Mouse (Mus musculus) CH12.LX (cell line): ENCODE measurements around the gene Gm4969. TPM values are rescaled to one million over a fixed set of nuclear protein-coding genes. Genes with fewer than 3 reads are reported as not detected.

Source experiments
- DNase-seq: peaks from one replicate; pipeline ENCODE4 v3.0.0-alpha.2; 2013; ENCODE audit errors: extremely low read depth
- H3K27ac ChIP-seq: 2 replicates; pipeline ENCODE4 v1.5.1; 2012; ENCODE audit warnings: low read depth, mild to moderate bottlenecking, control low read depth, moderate library complexity; ENCODE audit not compliant: insufficient read depth
- H3K27me3 ChIP-seq: replicated peaks from 2 replicates; pipeline ENCODE3; 2012; ENCODE audit warnings: inconsistent platforms
- H3K36me3 ChIP-seq, 2 experiments: replicated peaks in 1 of 2; 2 replicates each; pipeline versions ENCODE3 to v1.6.1; 2012; ENCODE audit warnings: inconsistent platforms in 1 of 2, low read length in 1 of 2, mild to moderate bottlenecking in 1 of 2, mixed read lengths in 1 of 2, moderate library complexity in 1 of 2; ENCODE audit not compliant: control insufficient read depth in 1 of 2, insufficient read depth in 1 of 2
- H3K4me1 ChIP-seq, 2 experiments: 2 replicates each; pipeline ENCODE4 v1.6.1; 2012; ENCODE audit warnings: inconsistent platforms in 1 of 2, moderate library complexity in 1 of 2; ENCODE audit not compliant: insufficient read depth in 2 of 2, control insufficient read depth in 1 of 2
- H3K4me2 ChIP-seq: 2 replicates; pipeline ENCODE4 v1.6.1; 2012; ENCODE audit warnings: low read depth, mild to moderate bottlenecking, control low read depth; ENCODE audit not compliant: poor library complexity, insufficient read depth, severe bottlenecking
- H3K4me3 ChIP-seq, 3 experiments: fragments of 150-350 bp in 1 of 3; sonication (generic) in 1 of 3; replicated peaks in 1 of 3; 2 replicates each; pipeline versions ENCODE3 to v1.5.1; 2011 to 2012; ENCODE audit warnings: low read depth in 2 of 3, low read length in 2 of 3, mild to moderate bottlenecking in 2 of 3, moderate library complexity in 2 of 3, control low read depth in 1 of 3, improper control_type of control experiment in 1 of 3, inconsistent platforms in 1 of 3, mixed read lengths in 1 of 3; ENCODE audit not compliant: poor library complexity in 1 of 3
- H3K79me2 ChIP-seq: replicated peaks from 2 replicates; pipeline ENCODE4 v1.6.1; 2012; ENCODE audit warnings: mild to moderate bottlenecking, moderate library complexity; ENCODE audit not compliant: control insufficient read depth, poor library complexity, insufficient read depth, severe bottlenecking; ENCODE audit errors: extremely low read depth
- H3K9ac ChIP-seq: 2 replicates; pipeline ENCODE4 v1.6.1; 2012; ENCODE audit warnings: low read depth, mild to moderate bottlenecking, control low read depth, moderate library complexity; ENCODE audit not compliant: insufficient read depth
- H3K9me3 ChIP-seq: replicated peaks from 2 replicates; pipeline ENCODE3; 2012; ENCODE audit warnings: low read length, inconsistent platforms, mixed read lengths
- BHLHE40 ChIP-seq: IDR thresholded peaks from 2 replicates; pipeline ENCODE4 v1.6.1; 2011; ENCODE audit warnings: mild to moderate bottlenecking, low read depth, low read length, improper control_type of control experiment
- CHD1 ChIP-seq: IDR thresholded peaks from 2 replicates; pipeline ENCODE4 v1.6.1; 2012; ENCODE audit warnings: low read depth, low read length, improper control_type of control experiment, inconsistent platforms
- CHD2 ChIP-seq: IDR thresholded peaks from 2 replicates; pipeline ENCODE4 v1.6.1; 2011; ENCODE audit warnings: low read length, improper control_type of control experiment
- CTCF ChIP-seq, 2 experiments: IDR thresholded peaks in 1 of 2; conservative IDR thresholded peaks in 1 of 2; 2 replicates each; pipeline ENCODE4 v1.5.1; 2011 to 2012; ENCODE audit warnings: low read depth in 2 of 2, low read length in 2 of 2, improper control_type of control experiment in 1 of 2, inconsistent platforms in 1 of 2, mild to moderate bottlenecking in 1 of 2, moderate library complexity in 1 of 2
- E2F4 ChIP-seq: IDR thresholded peaks from 2 replicates; pipeline ENCODE4 v1.6.1; 2011; ENCODE audit warnings: low read depth, low read length, improper control_type of control experiment; ENCODE audit not compliant: insufficient replicate concordance
- ELF1 ChIP-seq: IDR thresholded peaks from 2 replicates; pipeline ENCODE4 v1.6.1; 2014; ENCODE audit warnings: low read depth, mild to moderate bottlenecking, inconsistent platforms, low read length, improper control_type of control experiment
- EP300 ChIP-seq: IDR thresholded peaks from 2 replicates; pipeline ENCODE4 v1.6.1; 2011; ENCODE audit warnings: low read length, improper control_type of control experiment
- ETS1 ChIP-seq: conservative IDR thresholded peaks from 2 replicates; pipeline ENCODE4 v1.6.1; 2012; ENCODE audit warnings: low read depth, mild to moderate bottlenecking, inconsistent platforms, low read length, improper control_type of control experiment, moderate library complexity
- GABPA ChIP-seq: IDR thresholded peaks from 2 replicates; pipeline ENCODE4 v1.6.1; 2012; ENCODE audit warnings: low read depth, low read length, improper control_type of control experiment, inconsistent platforms; ENCODE audit not compliant: insufficient replicate concordance
- HCFC1 ChIP-seq: IDR thresholded peaks from 2 replicates; pipeline ENCODE4 v1.6.1; 2012; ENCODE audit warnings: low read depth, mild to moderate bottlenecking, inconsistent platforms, low read length, improper control_type of control experiment
- IRF4 ChIP-seq: IDR thresholded peaks from 2 replicates; pipeline ENCODE4 v1.6.1; 2014; ENCODE audit warnings: low read depth, mild to moderate bottlenecking, inconsistent platforms, low read length, improper control_type of control experiment
- JUN ChIP-seq: IDR thresholded peaks from 2 replicates; pipeline ENCODE4 v1.6.1; 2011; ENCODE audit warnings: low read depth, mild to moderate bottlenecking, low read length, improper control_type of control experiment, moderate library complexity; ENCODE audit not compliant: insufficient read depth
- JUND ChIP-seq: conservative IDR thresholded peaks from 2 replicates; pipeline ENCODE4 v1.6.1; 2011; ENCODE audit warnings: low read depth, low read length, improper control_type of control experiment
- KAT2A ChIP-seq: IDR thresholded peaks from 2 replicates; pipeline ENCODE4 v1.6.1; 2012; ENCODE audit warnings: low read length, improper control_type of control experiment, inconsistent platforms; ENCODE audit not compliant: insufficient replicate concordance
- MAFK ChIP-seq: IDR thresholded peaks from 2 replicates; pipeline ENCODE4 v1.6.1; 2011; ENCODE audit warnings: low read length, improper control_type of control experiment; ENCODE audit not compliant: insufficient replicate concordance
- MAX ChIP-seq: IDR thresholded peaks from 2 replicates; pipeline ENCODE4 v1.6.1; 2011; ENCODE audit warnings: low read length, improper control_type of control experiment
- MAZ ChIP-seq: IDR thresholded peaks from 2 replicates; pipeline ENCODE4 v1.6.1; 2012; ENCODE audit warnings: low read depth, mild to moderate bottlenecking, inconsistent platforms, low read length, improper control_type of control experiment, moderate library complexity
- MEF2A ChIP-seq: IDR thresholded peaks from 2 replicates; pipeline ENCODE4 v1.6.1; 2014; ENCODE audit warnings: low read depth, mild to moderate bottlenecking, inconsistent platforms, low read length, improper control_type of control experiment, borderline replicate concordance
- MXI1 ChIP-seq: IDR thresholded peaks from 2 replicates; pipeline ENCODE4 v1.6.1; 2011; ENCODE audit warnings: mild to moderate bottlenecking, low read depth, low read length, improper control_type of control experiment
- MYC ChIP-seq: IDR thresholded peaks from 2 replicates; pipeline ENCODE4 v1.6.1; 2011; ENCODE audit warnings: low read depth, mild to moderate bottlenecking, improper control_type of control experiment, low read length
- NELFE ChIP-seq: IDR thresholded peaks from 2 replicates; pipeline ENCODE4 v1.6.1; 2011; ENCODE audit warnings: low read depth, low read length, improper control_type of control experiment
- NRF1 ChIP-seq: IDR thresholded peaks from 2 replicates; pipeline ENCODE4 v1.6.1; 2014; ENCODE audit warnings: low read depth, mild to moderate bottlenecking, inconsistent platforms, low read length, improper control_type of control experiment, moderate library complexity
- PAX5 ChIP-seq: IDR thresholded peaks from 2 replicates; pipeline ENCODE4 v1.6.1; 2012; ENCODE audit warnings: low read length, inconsistent platforms, mixed read lengths
- POLR2A ChIP-seq: IDR thresholded peaks from 2 replicates; pipeline ENCODE4 v1.6.1; 2011; ENCODE audit warnings: low read depth, mild to moderate bottlenecking, improper control_type of control experiment, low read length
- POLR2AphosphoS2 ChIP-seq: IDR thresholded peaks from 2 replicates; pipeline ENCODE4 v1.6.1; 2011; ENCODE audit warnings: low read depth, low read length, improper control_type of control experiment
- RAD21 ChIP-seq: IDR thresholded peaks from 2 replicates; pipeline ENCODE4 v1.6.1; 2011; ENCODE audit warnings: low read depth, mild to moderate bottlenecking, low read length, improper control_type of control experiment, moderate library complexity
- RCOR1 ChIP-seq: conservative IDR thresholded peaks from 2 replicates; pipeline ENCODE4 v1.6.1; 2012; ENCODE audit warnings: low read depth, mild to moderate bottlenecking, inconsistent platforms, low read length, improper control_type of control experiment
- SIN3A ChIP-seq: IDR thresholded peaks from 2 replicates; pipeline ENCODE4 v1.6.1; 2012; ENCODE audit warnings: low read length, improper control_type of control experiment, inconsistent platforms
- SMC3 ChIP-seq: IDR thresholded peaks from 2 replicates; pipeline ENCODE4 v1.6.1; 2011; ENCODE audit warnings: low read depth, low read length, improper control_type of control experiment
- TBP ChIP-seq: conservative IDR thresholded peaks from 2 replicates; pipeline ENCODE4 v1.6.1; 2011; ENCODE audit warnings: low read depth, low read length, improper control_type of control experiment
- TCF12 ChIP-seq: IDR thresholded peaks from 2 replicates; pipeline ENCODE4 v1.6.1; 2014; ENCODE audit warnings: low read depth, mild to moderate bottlenecking, inconsistent platforms, low read length, improper control_type of control experiment
- UBTF ChIP-seq: IDR thresholded peaks from 2 replicates; pipeline ENCODE4 v1.6.1; 2012; ENCODE audit warnings: low read depth, mild to moderate bottlenecking, inconsistent platforms, low read length, improper control_type of control experiment, moderate library complexity
- USF1 ChIP-seq: IDR thresholded peaks from 2 replicates; pipeline ENCODE4 v1.6.1; 2014; ENCODE audit warnings: low read depth, mild to moderate bottlenecking, inconsistent platforms, low read length, improper control_type of control experiment
- USF2 ChIP-seq: conservative IDR thresholded peaks from 2 replicates; pipeline ENCODE4 v1.6.1; 2011; ENCODE audit warnings: low read depth, low read length, improper control_type of control experiment
- ZC3H11A ChIP-seq: IDR thresholded peaks from 2 replicates; pipeline ENCODE4 v1.6.1; 2012; ENCODE audit warnings: low read depth, mild to moderate bottlenecking, inconsistent platforms, low read length, improper control_type of control experiment
- ZKSCAN1 ChIP-seq: IDR thresholded peaks from 2 replicates; pipeline ENCODE4 v1.6.1; 2012; ENCODE audit warnings: low read depth, inconsistent platforms, low read length, improper control_type of control experiment, borderline replicate concordance
- ZMIZ1 ChIP-seq: IDR thresholded peaks from 2 replicates; pipeline ENCODE4 v1.6.1; 2012; ENCODE audit warnings: low read depth, mild to moderate bottlenecking, inconsistent platforms, low read length, improper control_type of control experiment
- ZNF384 ChIP-seq: IDR thresholded peaks from 2 replicates; pipeline ENCODE4 v1.6.1; 2012; ENCODE audit warnings: low read depth, low read length, improper control_type of control experiment, inconsistent platforms
- dilution Hi-C: fragments of 300-500 bp; cut with MboI; formaldehyde crosslinking; loops from 2 replicates; pipeline ENCODE4 v1.14.3; 2020; ENCODE audit warnings: low sequenced_read_pairs; ENCODE audit not compliant: extremely low pct_unique_long_range_greater_than_20kb, extremely low pct_ligation_motif_present
- in situ Hi-C: fragments of 300-500 bp; cut with MboI; formaldehyde crosslinking; loops from 3 replicates; pipeline ENCODE4 v1.14.3; 2019; ENCODE audit warnings: low sequenced_read_pairs, low pct_ligation_motif_present, low pct_unique_long_range_greater_than_20kb, mixed read lengths
- polyA plus RNA-seq: library from polyadenylated mRNA; unstranded; fragments of >175 nt; gene quantifications from 2 replicates; pipeline ENCODE4 v1.2.1, GENCODE M21; 2012; ENCODE audit warnings: low read depth; ENCODE audit not compliant: insufficient read length
- total RNA-seq, 2 experiments: library from RNA; depleted of rRNA; stranded (reverse); fragments of 300-350 nt in 1 of 2; fragments of >200 nt in 1 of 2; gene quantifications; 2 replicates each; pipeline ENCODE4 v1.2.3; 2012 to 2014

Gene Gm4969
- total and polyA plus RNA-seq, 3 experiments, result not detected

- no peak within 1 kb of the TSS for H3K27ac ChIP-seq
- TF ChIP-seq JUN (no peak), SIN3A (peak; percentile 91), USF2 (no peak), SMC3 (no peak), KAT2A (peak; percentile 97), ZC3H11A (no peak), MAX (no peak), JUND (no peak), TBP (no peak), UBTF (no peak), CHD1 (no peak), E2F4 (no peak), CHD2 (peak; percentile 64; the same call in 1 of the 2 replicates), GABPA (peak; percentile 78; the same call in 1 of the 2 replicates), ELF1 (peak; percentile 100), ZMIZ1 (peak; percentile 90), HCFC1 (peak; percentile 100), ETS1 (no peak), NRF1 (peak; percentile 85), USF1 (no peak), TCF12 (peak; percentile 87), POLR2AphosphoS2 (peak; percentile 66; the same call in 1 of the 2 replicates), ZNF384 (no peak), MAZ (peak; percentile 60), CTCF (conservative IDR thresholded peaks at IDR 0.05 in 1 of 2, IDR thresholded peaks at IDR 0.05 in 1 of 2; ENCODE audit: low read depth in 2 of 2, low read length in 2 of 2) (no peak), POLR2A (peak; percentile 98), MXI1 (peak; percentile 70; the same call in 1 of the 2 replicates), ZKSCAN1 (no peak), RAD21 (no peak), MYC (peak; percentile 51; the same call in 1 of the 2 replicates), EP300 (no peak), RCOR1 (no peak), MEF2A (0 out of 2 replicates have a peak, but pooled peaks have one; percentile 26), MAFK (no peak), IRF4 (peak; percentile 39; the same call in 1 of the 2 replicates), BHLHE40 (no peak), PAX5 (no peak), NELFE (peak; percentile 96)
These were observed 1.7 kb upstream of the Gm4969 start, which contains the start of gene Fbxo46 for GRCm38 (mm10) chr7:19119631-19120429. Gene Fbxo46, plus strand, starts transcription at chr7:19119859.

More at GRCm38 (mm10) chr7:19119631-19120429, 1.7 kb upstream of the Gm4969 start, which contains the start of gene Fbxo46:
- Histone ChIP-seq H3K27me3 (no peaks in the 10 kb centered on the region), H3K4me3 (peak within 1 kb of the TSS; percentile 63 to 95 (median 67)), H3K79me2 (peaks cover 21% of the 10 kb centered on the region), H3K9ac (peak within 1 kb of the TSS; percentile 93), H3K4me1 (peaks cover 9 to 16% of the 10 kb centered on the region in 2 experiments; a peak in 3 of 4 replicates), H3K9me3 (peaks cover 10% of the 10 kb centered on the region), H3K4me2 (peak within 1 kb of the TSS; percentile 48), H3K36me3 (peaks cover 0 to 12% of the 10 kb centered on the region in 2 experiments)
- dilution Hi-C loops (no loop called here), in situ Hi-C loops (no loop called here)
- DNase-seq, result peak; percentile 99
